Mouse (Mus musculus): ENCODE data around the gene Selenoh. TPM values are rescaled to one million over a fixed set of nuclear protein-coding genes. Genes with fewer than 3 reads are reported as not detected.
"Not testable (repeated sequence)": the region's sequence is repeated elsewhere in the genome, so short reads cannot be mapped to it uniquely, and the experiment has no call there.

The Selenoh gene
- polyA plus RNA-seq, 1 experiment from 2014 or later, result 196 TPM

GRCm38 (mm10) chr2:84695007-84695695 is 24.6 kb upstream of the Selenoh start:
- H3K9ac ChIP-seq, result no peak overlapping the region
- H3K4me1 ChIP-seq (replicated peaks), result no peaks in the 10 kb centered on the region
- no peak overlapping the region for H3K27ac ChIP-seq (replicated peaks)
- 91% methylated on average over 5 of the region's 5 CpGs for WGBS
- H3K27me3 ChIP-seq, result no peaks in the 10 kb centered on the region
- H3K4me3 ChIP-seq, result no peak overlapping the region
- H3K4me2 ChIP-seq, result no peak overlapping the region
- H3K36me3 ChIP-seq, result peaks cover 77% of the 10 kb centered on the region
- H3K9me3 ChIP-seq, result no peaks in the 10 kb centered on the region
- ATAC-seq (ENCODE audit: low read depth), result no peak

- Histone ChIP-seq H3K4me2 (no peak overlapping the region), H3K9me3 (no peaks in the 10 kb centered on the region), H3K4me1 (replicated peaks) (no peaks in the 10 kb centered on the region), H3K4me3 (no peak overlapping the region), H3K27ac (replicated peaks) (no peak overlapping the region), H3K36me3 (peaks cover 92% of the 10 kb centered on the region), H3K9ac (no peak overlapping the region), H3K27me3 (no peaks in the 10 kb centered on the region)
- ATAC-seq (ENCODE audit: low read depth), result no peak
- 91% methylated on average over 12 of the region's 12 CpGs for WGBS
Measured at GRCm38 (mm10) chr2:84690050-84690449, 19.5 kb upstream of the Selenoh start.

- H3K27ac ChIP-seq (replicated peaks), result no peak overlapping the region
- H3K27me3 ChIP-seq, result no peaks in the 10 kb centered on the region
- peaks cover 88% of the 10 kb centered on the region for H3K36me3 ChIP-seq
- no peak for ATAC-seq (ENCODE audit: low read depth)
- H3K4me3 ChIP-seq, result no peak overlapping the region
- no peaks in the 10 kb centered on the region for H3K4me1 ChIP-seq (replicated peaks)
- H3K9me3 ChIP-seq, result no peaks in the 10 kb centered on the region
- WGBS, result 84% methylated on average over 2 of the region's 2 CpGs
- no peak overlapping the region for H3K9ac ChIP-seq
- H3K4me2 ChIP-seq, result no peak overlapping the region
Measured at GRCm38 (mm10) chr2:84688080-84688844, 17.7 kb upstream of the Selenoh start.

GRCm38 (mm10) chr2:84682605-84683183 is 12.1 kb upstream of the Selenoh start:
- Histone ChIP-seq H3K9me3 (no peaks in the 10 kb centered on the region), H3K27me3 (no peaks in the 10 kb centered on the region), H3K9ac (no peak overlapping the region), H3K36me3 (peaks cover 44% of the 10 kb centered on the region), H3K4me3 (no peak overlapping the region), H3K27ac (replicated peaks) (no peak overlapping the region), H3K4me2 (no peak overlapping the region), H3K4me1 (replicated peaks) (peaks cover 12% of the 10 kb centered on the region)
- 91% methylated on average over 6 of the region's 6 CpGs for WGBS
- no peak for ATAC-seq (ENCODE audit: low read depth)

DNA sequence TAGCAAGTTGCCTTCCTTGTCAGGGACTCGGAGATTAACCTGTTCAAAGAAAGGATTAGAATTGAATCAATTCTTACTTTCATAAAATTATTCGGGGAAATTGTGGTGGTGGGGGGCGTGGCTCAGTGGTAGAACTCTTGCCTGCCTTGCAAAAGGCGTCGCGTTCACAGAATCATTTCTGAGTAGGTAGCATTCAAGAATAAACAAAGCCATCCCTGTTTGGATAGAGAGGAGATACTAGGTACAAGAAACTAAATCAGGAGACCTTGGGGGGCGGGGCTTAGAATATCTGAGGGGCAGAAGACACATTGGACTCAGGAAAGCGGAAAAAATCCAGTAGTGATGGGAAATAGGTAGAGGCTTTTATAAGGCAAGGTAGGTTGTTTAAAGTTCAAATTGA is 8.4 kb upstream of the Selenoh start, which contains the start of gene Tmx2:
Gene Tmx2, minus strand, starts transcription at position 125 of the 400 bp plus-strand sequence.
- H3K36me3 ChIP-seq, result peaks cover 30% of the 10 kb centered on the region
- peaks cover 27% of the 10 kb centered on the region for H3K4me1 ChIP-seq (replicated peaks)
- ATAC-seq (ENCODE audit: low read depth), result no peak
- peak within 1 kb of the TSS; percentile 89 for H3K9ac ChIP-seq
- peak within 1 kb of the TSS; percentile 88 for H3K4me2 ChIP-seq
- H3K4me3 ChIP-seq, result peak within 1 kb of the TSS; percentile 99
- no peaks in the 10 kb centered on the region for H3K27me3 ChIP-seq
- WGBS, result 19% methylated on average over 8 of the region's 8 CpGs
- H3K27ac ChIP-seq (replicated peaks), result peak within 1 kb of the TSS; percentile 74
- H3K9me3 ChIP-seq, result no peaks in the 10 kb centered on the region

DNA sequence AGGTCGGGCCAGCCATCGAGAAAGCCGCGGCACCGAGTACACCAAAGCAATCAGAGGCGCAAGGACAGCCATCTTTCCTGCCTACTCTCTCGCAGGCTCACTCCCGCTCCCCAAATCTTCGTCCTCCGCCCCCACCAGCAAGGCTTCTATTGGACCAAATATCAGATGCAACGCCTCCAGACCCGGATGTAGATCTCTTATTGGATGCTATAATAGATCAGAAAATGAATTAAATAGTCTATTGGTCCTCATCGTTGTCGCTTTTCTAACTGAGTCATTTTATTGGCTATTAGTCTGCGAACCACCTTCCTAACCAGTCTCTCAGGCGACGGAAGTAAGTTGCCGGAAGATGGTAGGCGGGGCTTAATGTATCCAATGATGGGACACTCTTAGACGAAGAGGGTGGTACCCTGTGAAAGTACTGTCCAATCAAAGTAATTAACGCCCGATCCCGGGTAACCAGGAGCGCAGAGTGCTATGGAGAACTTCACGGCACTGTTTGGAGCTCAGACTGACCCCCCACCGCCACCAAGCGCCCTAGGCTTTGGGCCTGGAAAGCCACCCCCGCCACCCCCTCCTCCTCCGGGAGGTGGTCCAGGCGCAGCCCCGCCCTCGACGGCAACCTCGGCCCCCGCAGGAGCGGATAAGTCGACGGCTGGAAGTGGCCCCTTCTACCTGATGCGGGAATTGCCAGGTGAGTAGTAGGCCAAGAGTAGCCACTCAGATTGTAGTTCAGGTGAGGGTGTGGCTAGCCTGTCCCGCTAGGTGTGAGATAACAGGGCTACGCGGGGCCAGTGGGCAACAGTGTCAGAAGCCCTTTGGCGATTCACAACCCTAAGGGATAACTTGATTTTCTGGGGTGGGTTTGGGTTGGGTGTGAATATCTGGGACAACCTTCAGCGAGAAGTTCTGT is 7.7 kb upstream of the Selenoh start, which contains the start of the genes Gm28635 and Med19:
Gene Gm28635, minus strand, starts transcription at position 74 of the 913 bp plus-strand sequence.
Gene Med19, plus strand, starts transcription at position 435 of the 913 bp plus-strand sequence.
- Histone ChIP-seq H3K4me2 (peak within 1 kb of the TSS; percentile 88), H3K36me3 (peaks cover 37% of the 10 kb centered on the region), H3K4me3 (peak within 1 kb of the TSS; percentile 99), H3K4me1 (replicated peaks) (peaks cover 27% of the 10 kb centered on the region), H3K9ac (peak within 1 kb of the TSS; percentile 89), H3K9me3 (no peaks in the 10 kb centered on the region), H3K27ac (replicated peaks) (peak within 1 kb of the TSS; percentile 82), H3K27me3 (no peaks in the 10 kb centered on the region)
- peak; percentile 100 for ATAC-seq (ENCODE audit: low read depth)
- WGBS, result under 1% methylated on average over 44 of the region's 44 CpGs

DNA sequence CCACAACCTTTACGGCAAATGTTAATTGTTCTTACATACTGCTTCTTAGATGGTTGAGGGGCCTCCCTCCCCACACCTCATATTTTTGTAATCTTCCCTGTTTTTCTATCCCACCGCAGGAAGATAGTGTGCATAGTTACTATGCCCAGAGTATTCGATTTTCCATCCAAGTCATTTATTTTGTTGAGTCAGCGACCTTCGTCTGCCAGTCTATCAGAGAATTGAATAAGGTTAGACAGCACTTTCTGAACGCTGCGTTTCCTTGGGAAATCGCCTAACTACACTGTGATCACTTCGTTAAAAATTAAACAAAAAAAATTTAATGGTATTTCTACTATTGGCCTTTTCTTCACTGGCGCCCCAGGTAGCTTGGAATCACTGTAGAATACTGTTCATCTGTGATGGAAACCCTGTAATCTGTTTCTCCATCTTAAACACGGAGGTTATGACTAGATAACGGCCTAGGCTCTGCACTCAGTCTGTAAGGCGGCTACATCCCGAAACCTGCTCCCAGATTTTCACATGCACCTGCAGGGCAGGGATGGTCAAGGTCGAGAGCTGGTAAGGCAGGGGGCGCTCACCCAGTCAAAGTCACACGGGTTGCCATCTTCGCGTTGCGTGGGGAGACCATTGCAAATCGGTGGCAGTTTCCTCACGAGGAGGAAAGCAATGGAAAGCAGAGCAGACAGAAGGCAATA is 6.8 kb upstream of the Selenoh start:
- Histone ChIP-seq H3K9ac (peak overlapping the region; percentile 79), H3K4me1 (replicated peaks) (peaks cover 27% of the 10 kb centered on the region), H3K9me3 (no peaks in the 10 kb centered on the region), H3K27me3 (no peaks in the 10 kb centered on the region), H3K4me2 (peak overlapping the region; percentile 68), H3K4me3 (peak overlapping the region; percentile 99), H3K36me3 (peaks cover 45% of the 10 kb centered on the region), H3K27ac (replicated peaks) (peak overlapping the region; percentile 82)
- WGBS, result 9% methylated on average over 22 of the region's 22 CpGs
- peak; percentile 74 for ATAC-seq (ENCODE audit: low read depth)

DNA sequence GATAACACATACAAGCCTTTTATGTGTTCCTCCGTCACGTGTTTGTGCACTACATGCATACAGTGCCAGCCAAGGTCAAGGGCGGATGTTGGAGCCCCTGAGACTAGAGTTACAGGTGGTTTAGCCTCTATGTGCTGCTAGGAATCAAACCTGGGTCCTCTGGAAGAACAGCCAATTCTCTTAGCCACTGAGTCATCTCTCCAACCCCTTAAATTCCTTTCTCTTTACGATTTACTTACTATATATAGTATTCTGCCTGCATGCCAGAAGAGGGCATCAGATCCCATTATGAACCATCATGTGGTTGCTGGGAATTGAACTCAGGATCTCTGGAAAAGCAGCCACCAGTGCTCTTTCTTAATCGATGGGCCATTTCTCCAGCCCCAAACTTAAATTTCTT is 965 bp upstream of the Selenoh start:
- WGBS, result 42% methylated on average over 4 of the region's 5 CpGs
- not testable (repeated sequence) for H3K27me3 ChIP-seq; ATAC-seq (ENCODE audit: low read depth); H3K9me3 ChIP-seq
- peak overlapping the region; percentile 92; the same call in 1 of the 2 replicates for H3K4me3 ChIP-seq
- peaks cover 41% of the 10 kb centered on the region for H3K36me3 ChIP-seq
- peaks cover 24% of the 10 kb centered on the region for H3K4me1 ChIP-seq (replicated peaks)
- peak overlapping the region; percentile 83 for H3K4me2 ChIP-seq
- 0 out of 2 replicates have a peak overlapping the region, but pooled peaks have one; percentile 93 for H3K9ac ChIP-seq
- peak overlapping the region; percentile 94; the same call in 1 of the 2 replicates for H3K27ac ChIP-seq (replicated peaks)

DNA sequence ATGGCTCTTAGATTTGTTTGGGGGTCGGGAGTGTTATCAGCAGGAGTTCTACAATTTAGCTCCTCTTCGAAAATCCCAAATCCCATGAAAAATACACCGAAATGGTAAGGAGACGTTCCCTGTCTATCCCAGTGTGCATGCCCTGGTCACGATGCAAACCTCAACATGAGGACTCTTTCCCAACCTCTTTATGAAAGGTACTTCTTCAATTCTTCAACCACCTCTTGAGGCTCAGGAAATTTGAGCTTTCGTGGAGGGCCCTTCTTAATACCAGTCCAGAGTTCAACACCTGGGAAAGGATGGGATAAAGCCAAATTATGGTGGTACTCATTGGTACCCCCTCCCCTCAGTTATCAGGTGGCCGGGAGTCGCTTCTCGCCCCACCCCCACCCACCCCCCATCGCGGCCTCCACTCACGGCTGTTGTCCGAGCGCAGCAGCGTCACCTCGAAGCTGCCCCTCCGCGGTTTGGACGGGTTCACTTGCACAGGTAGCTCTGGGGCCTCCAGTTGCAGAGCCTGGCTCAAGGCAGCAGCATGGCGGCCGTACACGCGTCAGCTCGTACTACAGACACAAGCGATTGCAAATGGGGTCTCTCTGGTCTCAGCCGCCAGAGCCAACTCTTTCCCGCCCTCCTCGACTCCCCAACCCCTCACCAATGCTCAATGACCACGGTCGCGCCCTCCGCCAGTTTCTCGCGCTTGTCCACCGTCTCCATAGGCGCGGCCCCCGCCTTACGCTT is 572 bp downstream of the Selenoh start:
- H3K4me3 ChIP-seq, result peak overlapping the region; percentile 92
- peak overlapping the region; percentile 83 for H3K4me2 ChIP-seq
- peaks cover 30% of the 10 kb centered on the region for H3K36me3 ChIP-seq
- H3K4me1 ChIP-seq (replicated peaks), result peaks cover 17% of the 10 kb centered on the region
- WGBS, result 3% methylated on average over 39 of the region's 39 CpGs
- peak overlapping the region; percentile 94 for H3K27ac ChIP-seq (replicated peaks)
- H3K27me3 ChIP-seq, result no peaks in the 10 kb centered on the region
- ATAC-seq (ENCODE audit: low read depth), result peak; percentile 87
- no peaks in the 10 kb centered on the region for H3K9me3 ChIP-seq
- H3K9ac ChIP-seq, result peak overlapping the region; percentile 93

DNA sequence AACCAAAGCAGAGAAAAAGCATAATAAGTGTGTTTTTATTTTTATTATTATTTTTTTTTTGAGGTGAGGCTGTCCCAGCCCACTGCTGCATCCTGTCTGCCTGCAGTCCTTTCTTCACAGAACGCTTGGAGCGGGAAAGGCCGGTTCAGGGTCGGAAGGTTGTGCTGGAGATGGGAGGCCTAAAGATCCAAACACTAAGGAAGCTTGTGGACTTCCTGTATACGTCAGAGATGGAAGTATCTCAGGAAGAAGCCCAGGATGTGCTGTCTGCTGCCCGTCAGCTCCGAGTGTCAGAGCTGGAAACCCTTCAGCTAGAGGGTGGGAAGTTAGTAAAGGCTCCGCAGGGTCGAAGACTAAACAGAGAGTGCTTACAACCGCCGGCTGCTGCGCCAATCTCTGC is 4.5 kb downstream of the Selenoh start:
- Histone ChIP-seq H3K9ac (no peak overlapping the region), H3K36me3 (0 out of 2 replicates have a peak, but pooled peaks cover 3% of the 10 kb centered on the region), H3K9me3 (no peaks in the 10 kb centered on the region), H3K27me3 (no peaks in the 10 kb centered on the region), H3K4me3 (no peak overlapping the region), H3K27ac (replicated peaks) (no peak overlapping the region), H3K4me1 (replicated peaks) (peaks cover 16% of the 10 kb centered on the region), H3K4me2 (no peak overlapping the region)
- no peak for ATAC-seq (ENCODE audit: low read depth)
- 70% methylated on average over 12 of the region's 12 CpGs for WGBS
